Mouse (Mus musculus): ENCODE data around the gene Btn1a1.

Gene Btn1a1

DNA sequence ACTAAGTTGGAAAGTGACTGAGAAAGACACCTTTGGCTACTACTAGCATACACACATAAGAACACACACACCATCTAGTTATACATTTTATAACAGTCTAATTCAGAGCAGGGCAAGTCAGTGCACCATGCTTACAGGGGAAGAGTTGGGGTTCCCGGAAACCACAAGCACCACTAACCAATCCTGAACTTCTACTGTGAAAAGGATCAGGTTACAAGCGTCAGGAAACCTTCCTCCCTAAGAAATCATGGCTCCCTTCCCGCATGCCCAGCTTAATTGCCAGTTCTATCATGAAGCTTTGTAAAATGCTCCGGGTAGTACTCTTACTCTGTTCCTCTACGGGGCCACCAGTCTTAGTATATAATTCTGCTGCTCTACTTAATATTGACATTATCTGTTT, 19.6 kb upstream of the Btn1a1 start:
- DNase-seq (ENCODE audit: low read depth, low spot score) = no peak

- DNase-seq (ENCODE audit: low read depth, low spot score) = no peak
Observed at GRCm38 (mm10) chr13:23483153-23483552, 17.5 kb upstream of the Btn1a1 start.

DNA sequence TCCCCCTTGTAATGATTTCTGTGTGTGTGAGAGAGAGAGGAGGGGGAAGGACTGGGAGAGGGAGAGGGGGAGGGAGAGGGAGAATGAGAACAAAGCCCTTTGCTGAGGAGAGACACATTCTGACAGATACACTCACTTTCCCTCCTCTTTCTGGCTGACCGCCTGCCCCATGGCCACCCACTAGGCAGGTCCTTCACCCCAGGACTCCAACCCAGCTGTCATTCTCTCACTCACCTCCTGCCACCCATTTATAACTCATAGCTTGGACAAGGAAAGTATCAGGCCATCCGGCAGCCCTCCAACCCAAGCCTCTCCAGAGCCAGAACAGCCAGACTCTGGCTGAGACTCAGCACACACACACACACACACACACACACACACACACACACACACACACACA, 10.0 kb upstream of the Btn1a1 start:
- DNase-seq (ENCODE audit: low read depth, low spot score) = no peak

GRCm38 (mm10) chr13:23466911-23467310, 1.2 kb upstream of the Btn1a1 start:
- peak; percentile 92 for DNase-seq (ENCODE audit: low read depth, low spot score)

- DNase-seq (ENCODE audit: low read depth, low spot score) = no peak
Observed at GRCm38 (mm10) chr13:23466306-23466705, 605 bp upstream of the Btn1a1 start.

GRCm38 (mm10) chr13:23464841-23465366, 797 bp downstream of the Btn1a1 start:
- no peak for DNase-seq (ENCODE audit: low read depth, low spot score)

DNA sequence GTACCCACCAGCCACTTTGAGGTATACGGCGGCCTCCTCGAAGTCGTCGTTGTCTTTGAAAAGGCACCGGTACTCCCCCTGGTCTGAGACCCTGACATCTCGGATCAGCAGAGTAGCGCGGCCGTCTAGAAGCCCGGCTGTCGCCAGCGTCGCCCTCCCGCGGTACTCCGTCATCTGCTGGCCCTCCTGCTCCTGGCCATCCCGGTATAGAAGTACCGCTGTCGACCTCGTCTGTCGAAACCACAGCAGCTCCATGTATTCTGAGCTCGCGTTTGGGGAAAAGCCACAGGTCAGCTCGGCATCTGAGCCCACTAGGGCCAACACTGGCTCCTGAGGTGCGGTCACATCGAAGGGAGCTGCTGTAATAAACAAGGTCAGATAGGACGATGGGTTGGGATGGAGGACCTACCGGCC, 1.5 kb downstream of the Btn1a1 start:
- DNase-seq (ENCODE audit: low read depth, low spot score) = no peak

DNA sequence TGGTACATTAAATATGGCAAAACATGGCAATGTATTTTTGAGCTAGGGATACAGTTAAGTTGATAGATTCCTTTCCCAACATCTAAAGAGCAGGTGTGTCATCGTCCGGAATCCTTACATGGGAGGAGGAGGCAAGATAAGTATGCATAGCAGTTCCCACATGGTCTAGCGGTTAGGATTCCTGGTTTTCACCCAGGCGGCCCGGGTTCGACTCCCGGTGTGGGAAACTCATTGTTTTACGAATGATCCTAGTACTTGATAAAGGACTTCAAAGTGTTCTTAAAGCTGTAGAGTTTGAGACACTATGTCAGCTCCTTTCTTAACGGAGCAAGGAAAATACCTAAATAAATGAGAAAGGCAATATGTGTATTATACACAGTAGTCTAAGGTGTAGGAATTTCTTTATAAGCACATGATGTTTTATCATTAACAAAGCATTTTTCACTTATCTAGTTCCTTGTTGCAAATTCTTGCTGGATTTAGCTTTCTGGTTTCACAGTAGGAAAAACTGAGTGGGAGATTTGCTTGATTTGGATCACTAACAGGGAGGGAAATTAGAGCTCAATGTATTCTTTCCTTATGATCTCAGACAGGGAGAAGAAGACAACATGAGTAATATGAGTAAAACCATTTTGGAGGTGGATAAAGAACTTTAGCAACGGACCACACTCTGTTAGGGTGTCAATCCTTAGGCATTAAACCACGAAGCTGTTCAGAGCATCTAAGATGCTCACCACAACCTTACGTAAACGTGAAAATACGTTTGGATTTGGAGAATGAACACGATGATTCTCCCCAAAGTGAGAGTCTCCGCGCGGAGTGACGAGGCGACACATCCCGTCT, 2.1 kb downstream of the Btn1a1 start:
- DNase-seq (ENCODE audit: low read depth, low spot score) = peak; percentile 87

DNA sequence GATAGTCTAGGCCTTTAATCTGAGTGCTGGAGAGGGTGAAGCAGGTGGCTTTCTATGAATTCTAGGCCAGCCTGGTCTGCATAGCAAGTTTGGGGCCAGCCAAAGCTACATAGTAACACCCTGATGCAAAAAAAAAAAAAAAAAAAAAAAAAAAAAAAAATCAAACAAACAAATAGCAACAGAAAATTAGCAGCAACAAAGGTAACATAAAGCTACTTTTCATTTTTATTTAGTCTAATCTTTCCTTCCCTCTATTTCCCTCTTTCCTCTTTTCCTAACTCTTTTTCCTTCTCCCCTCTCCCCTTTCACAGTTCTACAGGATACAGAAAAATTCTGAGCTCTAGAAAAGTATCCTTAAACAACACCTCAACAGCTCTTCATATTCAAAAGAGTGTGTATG, 3.0 kb downstream of the Btn1a1 start:
- DNase-seq (ENCODE audit: low read depth, low spot score) = no peak

DNA sequence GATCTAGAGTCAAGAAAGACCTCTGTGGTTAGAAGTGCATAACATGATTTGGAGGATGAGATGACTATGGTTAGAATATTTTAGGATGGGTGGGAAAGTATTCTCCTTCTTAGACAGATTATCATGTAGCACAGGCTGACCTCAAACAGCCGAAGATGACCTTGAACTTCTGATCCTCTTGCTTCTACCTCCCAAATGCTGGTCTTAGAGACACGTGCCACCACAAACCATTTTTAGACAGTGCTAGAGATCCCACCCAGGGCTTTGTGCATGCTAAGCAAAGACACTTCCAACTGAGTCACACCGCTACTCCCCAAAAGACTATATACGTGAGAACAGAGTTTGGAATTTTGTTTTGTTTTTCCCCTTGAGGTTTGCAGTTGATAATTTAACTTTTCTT, 3.6 kb downstream of the Btn1a1 start:
- no peak for DNase-seq (ENCODE audit: low read depth, low spot score)

- peak; percentile 52 for DNase-seq (ENCODE audit: low read depth, low spot score)
Observed at GRCm38 (mm10) chr13:23459264-23459846, 6.3 kb downstream of the Btn1a1 start.

DNA sequence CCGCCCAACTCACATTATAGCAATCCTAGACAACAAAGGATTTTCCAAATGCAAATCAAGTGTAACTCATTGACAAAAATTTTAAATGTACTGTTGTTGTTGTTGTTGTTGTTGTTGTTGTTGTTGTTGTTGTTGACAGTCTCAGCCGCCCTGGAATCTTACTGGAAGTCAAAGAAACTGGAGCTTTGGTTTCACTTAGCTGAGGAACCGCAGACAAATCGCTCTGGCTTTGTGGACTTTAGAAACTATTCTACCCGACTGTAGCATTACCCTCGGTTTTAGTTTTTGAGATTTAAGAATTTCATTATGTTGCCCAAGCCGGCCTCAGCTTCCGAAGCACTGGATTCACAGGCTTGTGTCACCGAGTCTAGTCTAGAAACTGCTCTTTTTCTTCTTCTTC, 11.8 kb downstream of the Btn1a1 start:
- no peak for DNase-seq (ENCODE audit: low read depth, low spot score)

GRCm38 (mm10) chr13:23453362-23453862, 12.3 kb downstream of the Btn1a1 start:
- peak; percentile 77 for DNase-seq (ENCODE audit: low read depth, low spot score)

GRCm38 (mm10) chr13:23450398-23450797, 15.3 kb downstream of the Btn1a1 start:
- peak; percentile 87 for DNase-seq (ENCODE audit: low read depth, low spot score)

DNA sequence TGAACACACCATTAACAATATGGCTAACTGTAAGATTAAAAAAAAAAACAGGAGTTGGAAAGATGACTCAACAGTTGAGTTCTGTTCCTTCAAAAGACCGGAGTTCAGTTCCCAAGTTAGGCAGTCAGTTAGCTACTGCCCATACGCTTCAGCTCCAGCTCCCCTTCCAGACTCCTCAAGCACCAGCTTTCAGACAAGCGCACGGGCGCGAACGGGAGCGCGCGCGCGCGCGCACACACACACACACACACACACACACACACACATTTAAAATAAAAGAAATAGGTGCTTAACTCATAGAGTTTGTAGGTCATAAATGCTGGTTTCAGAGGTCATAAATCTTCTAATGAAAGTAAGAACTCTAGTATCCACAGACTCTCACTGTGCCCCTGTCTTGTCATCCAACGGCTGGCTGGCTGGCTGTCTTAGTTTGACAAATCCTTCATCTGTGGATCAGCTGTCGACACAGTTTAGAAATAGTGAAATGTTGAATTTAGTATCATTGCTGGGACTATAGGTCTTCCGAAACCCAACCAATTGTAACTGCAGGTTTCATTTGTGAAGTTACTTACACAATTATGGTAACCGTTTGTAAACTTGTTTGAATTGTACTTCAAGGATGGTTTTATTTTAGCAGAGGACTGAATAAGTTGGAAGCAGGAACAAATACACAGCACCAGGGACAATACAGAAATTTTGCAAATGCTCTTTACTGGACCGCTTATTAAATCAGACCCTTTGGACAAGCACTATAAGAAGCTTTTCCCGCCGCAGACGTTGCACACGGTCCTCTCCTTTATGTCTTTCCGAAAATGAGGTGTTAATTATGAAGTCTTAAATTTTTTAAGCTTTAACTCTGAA, 16.2 kb downstream of the Btn1a1 start:
- peak; percentile 95 for DNase-seq (ENCODE audit: low read depth, low spot score)

DNA sequence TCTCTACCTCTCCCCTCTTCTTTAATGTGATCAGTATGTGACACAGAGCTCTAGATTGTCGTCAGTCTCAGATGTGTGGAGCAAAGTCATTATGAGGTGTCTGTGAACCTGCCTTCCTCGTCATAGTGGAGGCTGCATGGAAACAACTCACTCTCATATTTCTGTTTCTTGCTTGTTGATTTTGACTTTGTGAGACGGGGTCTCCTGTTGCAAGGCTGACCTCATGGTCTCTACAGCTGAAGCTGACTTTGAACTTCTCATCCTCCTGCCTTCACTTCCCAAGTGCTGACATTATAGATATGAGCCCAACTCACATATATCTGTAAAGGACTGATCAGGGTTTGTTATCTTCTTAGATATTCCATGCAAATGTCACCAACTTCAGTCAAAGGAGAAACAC, 16.9 kb downstream of the Btn1a1 start:
- DNase-seq (ENCODE audit: low read depth, low spot score) = no peak

DNA sequence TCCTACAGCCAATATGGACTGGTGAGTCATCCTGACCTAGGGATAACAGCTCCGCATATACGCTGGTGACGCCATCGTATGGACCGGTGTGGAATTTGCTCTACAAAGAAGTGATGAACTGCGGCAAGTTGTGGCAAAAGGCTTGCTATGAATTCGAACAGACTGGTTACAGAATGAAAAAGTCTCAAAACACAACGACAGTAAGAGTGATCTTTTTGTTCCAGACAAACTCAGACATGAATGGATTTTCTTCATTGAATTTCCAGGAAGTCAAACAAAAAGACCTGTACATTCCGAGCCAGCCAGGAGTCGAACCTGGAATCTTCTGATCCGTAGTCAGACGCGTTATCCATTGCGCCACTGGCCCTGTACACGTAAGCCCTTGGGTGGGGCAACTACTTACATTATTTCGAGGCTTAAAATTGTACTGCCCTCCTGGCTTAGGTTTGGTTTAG, 19.2 kb downstream of the Btn1a1 start:
- peak; percentile 84 for DNase-seq (ENCODE audit: low read depth, low spot score)

DNA sequence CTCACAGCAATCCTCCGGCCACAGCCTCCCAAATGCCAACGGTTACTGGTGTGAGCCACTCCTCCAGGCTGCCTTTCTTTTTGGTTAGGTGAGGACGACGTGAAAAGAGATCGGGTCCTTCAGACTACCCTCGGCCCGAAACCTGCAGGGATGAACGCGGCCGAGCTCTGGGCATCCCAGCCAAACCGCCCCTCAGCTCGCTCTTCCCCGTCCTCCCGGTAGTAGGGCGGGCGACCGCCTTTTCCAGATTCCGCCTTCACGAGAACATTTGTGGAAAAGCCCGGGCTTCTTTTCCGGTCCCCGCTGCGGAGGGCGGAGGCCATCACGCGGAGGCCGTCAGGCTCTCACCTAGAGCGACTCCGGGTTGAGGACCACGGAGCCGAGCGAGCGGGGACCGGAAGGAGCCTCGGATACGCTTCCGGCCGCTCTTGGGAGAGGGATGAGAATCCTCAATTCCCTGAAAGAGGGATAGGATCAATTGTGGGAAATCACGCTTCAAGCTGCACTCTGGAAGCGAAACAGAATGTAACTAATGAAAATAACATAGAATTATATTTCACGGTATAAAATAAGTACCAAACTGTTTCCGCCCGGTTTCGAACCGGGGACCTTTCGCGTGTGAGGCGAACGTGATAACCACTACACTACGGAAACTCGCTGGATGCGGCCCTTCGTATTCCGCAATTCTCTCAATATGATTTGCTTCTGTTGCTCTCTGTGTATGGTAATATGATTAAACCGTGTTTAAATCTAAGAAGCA, 20.0 kb downstream of the Btn1a1 start:
- DNase-seq (ENCODE audit: low read depth, low spot score) = peak; percentile 93

- no peak for DNase-seq (ENCODE audit: low read depth, low spot score)
Observed at GRCm38 (mm10) chr13:23445156-23445555, 20.5 kb downstream of the Btn1a1 start.

GRCm38 (mm10) chr13:23444451-23444850, 21.2 kb downstream of the Btn1a1 start:
- DNase-seq (ENCODE audit: low read depth, low spot score) = no peak

DNA sequence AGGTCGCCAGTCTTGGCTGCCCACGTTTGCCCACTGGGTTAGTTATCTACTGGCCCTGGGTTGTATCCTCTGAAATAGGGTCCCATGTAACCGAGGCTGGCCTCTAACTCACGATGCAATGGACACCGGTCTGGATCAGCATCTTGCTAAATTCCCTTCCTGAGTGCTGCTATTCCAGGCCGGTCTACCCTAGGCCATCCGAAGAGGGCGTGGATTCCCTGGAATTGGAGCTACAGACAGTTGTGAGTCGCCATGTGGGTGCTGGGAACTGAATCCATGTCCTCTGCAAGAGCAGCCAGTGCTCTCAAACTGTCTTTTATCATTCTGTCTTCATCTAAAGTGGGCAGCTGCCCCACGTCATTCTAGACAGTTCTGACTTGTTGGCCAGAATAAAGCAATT, 25.8 kb downstream of the Btn1a1 start:
- DNase-seq (ENCODE audit: low read depth, low spot score) = peak; percentile 78

Measured in ES-CJ7 (cell line).